ENCODE assay signal across 15 mouse cellular contexts in genomic region chr14:116590111-116590510, GRCm38 (mm10).
"Had no signal": no experiment of that assay in that cellular context is flagged by ENCODE, and none has a peak within 500 bp of the region (broad histone marks: within the 10 kb centered on the region; RNA-seq: fewer than 3 reads in every experiment).

No protein-coding gene starts in this region.

- H3K27ac ChIP-seq: layer of hippocampus, adult 2 months; limb, embryonic 12.5 days; limb, embryonic 15.5 days; liver, embryonic 14.5 days; macrophage had no signal

- DNase-seq: kidney, postnatal 14 days; kidney, postnatal 4 days; left cerebral cortex, postnatal 4 days; liver, postnatal 0 days; lung, embryonic 14.5 days; midbrain, embryonic 14.5 days; thymus, adult 18-20 months; thymus, postnatal 36 days had no signal

- H3K9ac ChIP-seq: limb, embryonic 12.5 days; limb, embryonic 15.5 days; liver, embryonic 14.5 days; liver, postnatal 0 days; lung, embryonic 14.5 days had no signal

- H3K9me3 ChIP-seq: limb, embryonic 12.5 days; limb, embryonic 15.5 days had no signal

- H3K4me1 ChIP-seq: limb, embryonic 12.5 days; limb, embryonic 15.5 days had no signal

- H3K4me2 ChIP-seq: limb, embryonic 12.5 days; limb, embryonic 15.5 days; liver, embryonic 11.5 days; lung, embryonic 14.5 days had no signal

- H3K36me3 ChIP-seq: limb, embryonic 12.5 days; limb, embryonic 15.5 days had no signal

- ATAC-seq: liver, postnatal 0 days; lung, postnatal 0 days had no signal

- H3K4me3 ChIP-seq: layer of hippocampus, adult 2 months; limb, embryonic 12.5 days; limb, embryonic 15.5 days had no signal

- H3K27me3 ChIP-seq: limb, embryonic 12.5 days; limb, embryonic 15.5 days had no signal
